Mouse (Mus musculus) mouse embryonic stem cell (cell line): ENCODE results near the gene Klhl3.

ENCODE experiments used
- in situ Hi-C, 2 experiments: fragments of 300-500 bp; cut with MboI; formaldehyde crosslinking; loops; 1 replicate in 1 of 2; 3 replicates in 1 of 2; pipeline ENCODE4 v1.14.3; 2019 to 2020; ENCODE audit warnings: low sequenced_read_pairs in 2 of 2, low pct_unique_long_range_greater_than_20kb in 1 of 2, mixed read lengths in 1 of 2; ENCODE audit not compliant: unreplicated experiment in 1 of 2

Gene Klhl3

GRCm38 (mm10) chr13:58043278-58043677, 70.1 kb downstream of the Klhl3 start:
- in situ Hi-C loops: no loop called here

GRCm38 (mm10) chr13:58040112-58040511, 73.3 kb downstream of the Klhl3 start:
- in situ Hi-C loops: no loop called here

DNA sequence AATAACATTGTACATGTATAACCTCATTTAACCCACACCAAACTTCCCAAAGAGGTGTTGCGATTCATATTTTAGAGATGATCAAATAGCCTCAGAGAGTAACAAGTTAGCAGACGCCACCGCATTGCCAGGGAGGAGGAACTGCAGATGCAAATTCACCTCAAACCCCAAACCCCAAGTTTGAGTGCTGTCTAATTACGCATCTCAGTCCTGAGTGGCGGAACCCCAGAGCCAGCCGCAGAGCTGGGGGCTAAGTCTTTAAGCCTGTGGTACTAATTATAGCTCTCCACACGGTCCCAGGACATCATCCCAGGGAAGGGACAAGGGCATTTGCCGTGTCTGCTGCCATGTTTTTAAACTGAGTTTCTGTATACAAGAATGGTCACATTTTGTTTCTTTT, 75.9 kb downstream of the Klhl3 start:
- in situ Hi-C loops: no loop called here

- in situ Hi-C loops: no loop called here
Measured at GRCm38 (mm10) chr13:58035470-58036156, 77.8 kb downstream of the Klhl3 start.

- in situ Hi-C loops: no loop called here
Measured at GRCm38 (mm10) chr13:58034985-58035384, 78.4 kb downstream of the Klhl3 start.

DNA sequence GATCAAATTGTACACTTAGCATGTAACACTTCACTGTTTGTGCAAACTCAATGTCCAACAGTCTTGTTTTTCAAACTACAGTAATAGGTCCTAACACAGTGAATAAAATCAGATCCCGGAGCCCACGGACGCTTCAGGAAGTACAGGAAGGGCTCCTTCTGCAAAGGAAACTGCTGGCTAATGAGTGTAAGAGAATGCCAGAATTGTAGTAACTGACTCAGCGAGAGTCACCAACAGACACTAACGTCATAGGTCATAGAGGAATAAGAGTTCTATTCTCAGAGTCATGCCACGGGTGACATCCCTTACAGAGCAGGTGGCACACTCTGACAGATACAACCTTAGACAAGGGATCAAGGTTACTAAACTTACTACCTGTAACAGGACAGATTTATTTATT, 78.9 kb downstream of the Klhl3 start:
- in situ Hi-C loops: no loop called here

DNA sequence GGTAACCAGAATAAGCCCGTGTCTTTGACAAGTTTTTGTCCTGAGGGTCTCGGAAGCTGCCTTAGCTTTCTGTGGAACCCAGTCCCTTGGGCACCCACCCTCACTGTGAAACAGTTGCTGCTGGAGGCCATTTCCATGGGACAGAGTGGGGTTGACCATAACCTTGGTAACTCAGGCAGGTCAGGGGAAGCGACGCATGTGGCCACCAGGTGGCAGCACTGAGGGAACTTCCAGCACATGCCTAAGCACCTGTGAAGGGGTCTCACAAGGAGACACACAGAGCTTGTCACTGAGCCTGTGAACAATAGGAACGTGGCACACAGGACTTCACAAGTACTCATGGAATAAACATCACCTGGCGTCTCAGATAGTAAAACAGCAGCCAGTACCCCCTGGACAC, 81.6 kb downstream of the Klhl3 start:
- in situ Hi-C loops: no loop called here

DNA sequence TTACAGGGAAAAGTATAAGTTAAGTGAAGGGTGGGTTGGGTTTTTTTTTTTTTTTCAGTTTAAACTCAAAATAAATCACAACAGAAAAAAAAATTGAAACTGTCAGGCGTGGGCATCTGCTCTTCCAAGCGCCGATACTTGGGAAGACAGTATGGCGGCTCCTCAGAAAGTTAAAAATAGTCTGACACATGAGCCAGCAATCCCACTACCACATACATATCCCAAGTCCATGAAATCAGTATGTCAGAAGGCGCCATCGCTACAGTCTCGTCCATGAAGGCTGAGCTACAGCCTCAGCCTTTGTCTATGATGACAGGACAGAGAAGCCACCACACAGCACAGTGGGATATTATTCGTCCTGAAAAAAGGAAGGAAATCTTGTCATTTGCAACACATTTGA, 86.3 kb downstream of the Klhl3 start:
- in situ Hi-C loops: no loop called here

- in situ Hi-C loops: no loop called here
Measured at GRCm38 (mm10) chr13:58025701-58026414, 87.5 kb downstream of the Klhl3 start.

DNA sequence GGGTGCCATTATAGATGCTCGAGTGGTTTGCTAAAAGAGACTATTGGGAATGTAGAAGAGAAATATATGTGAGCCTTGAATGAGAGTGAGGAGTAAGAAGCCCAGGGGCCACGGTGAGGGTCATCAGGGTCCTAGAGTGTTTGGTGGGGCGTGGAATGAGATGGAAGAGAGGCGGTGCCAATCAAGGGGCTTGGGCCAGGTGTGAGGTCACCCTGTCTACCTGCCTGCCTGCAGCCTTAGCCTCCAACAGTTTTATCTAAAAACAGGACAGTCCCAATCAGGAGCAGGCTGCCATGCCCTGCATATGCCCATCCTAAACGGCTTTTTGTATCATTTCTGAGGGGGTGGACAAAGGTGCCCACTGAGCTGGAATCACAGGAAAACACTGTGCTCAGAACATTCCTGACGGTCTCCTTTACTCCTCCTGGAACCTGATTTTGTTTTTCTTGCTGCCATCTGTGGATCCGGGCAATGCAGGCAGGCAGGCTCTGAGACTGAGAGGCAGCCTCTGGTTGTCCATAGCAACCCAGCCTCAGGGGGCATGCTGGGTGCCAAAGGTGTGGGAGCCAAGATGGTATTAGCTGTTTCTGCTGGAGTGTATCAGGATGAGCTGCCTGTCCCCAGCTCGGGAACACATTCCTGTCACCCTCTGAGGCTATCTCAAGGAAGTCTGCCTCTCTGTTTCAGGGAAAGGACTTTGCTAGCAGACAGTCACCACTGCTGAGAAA, 89.5 kb downstream of the Klhl3 start:
- in situ Hi-C loops: no loop called here

DNA sequence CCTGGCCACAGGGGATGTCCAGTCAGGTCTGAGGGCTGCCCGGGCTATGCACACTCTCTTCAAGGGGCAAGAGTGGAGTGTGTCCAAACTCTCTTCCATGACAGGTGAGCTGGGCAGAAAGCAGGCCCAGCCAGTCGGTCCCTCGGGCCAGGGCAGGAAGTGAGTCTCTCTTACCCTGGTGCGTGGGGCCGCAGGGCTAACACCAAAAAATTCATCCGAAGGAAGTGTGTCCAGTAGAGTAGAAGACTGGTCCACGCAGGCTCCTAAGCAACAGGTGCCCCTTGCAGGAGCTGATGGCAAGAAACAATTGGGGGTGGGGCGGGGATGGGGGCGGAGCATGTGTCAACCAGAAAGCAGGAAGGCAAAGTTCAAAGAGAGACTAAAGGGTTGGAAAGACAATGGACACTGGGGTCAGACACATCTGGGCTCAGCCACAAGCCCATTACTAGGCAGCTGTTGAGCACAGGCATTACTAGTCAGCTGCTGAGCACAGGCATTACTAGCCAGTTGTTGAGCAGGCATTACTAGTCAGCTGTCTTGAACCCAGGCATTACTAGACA, 90.3 kb downstream of the Klhl3 start:
- in situ Hi-C loops: no loop called here

GRCm38 (mm10) chr13:58020428-58020827, 93.0 kb downstream of the Klhl3 start:
- in situ Hi-C loops: no loop called here

DNA sequence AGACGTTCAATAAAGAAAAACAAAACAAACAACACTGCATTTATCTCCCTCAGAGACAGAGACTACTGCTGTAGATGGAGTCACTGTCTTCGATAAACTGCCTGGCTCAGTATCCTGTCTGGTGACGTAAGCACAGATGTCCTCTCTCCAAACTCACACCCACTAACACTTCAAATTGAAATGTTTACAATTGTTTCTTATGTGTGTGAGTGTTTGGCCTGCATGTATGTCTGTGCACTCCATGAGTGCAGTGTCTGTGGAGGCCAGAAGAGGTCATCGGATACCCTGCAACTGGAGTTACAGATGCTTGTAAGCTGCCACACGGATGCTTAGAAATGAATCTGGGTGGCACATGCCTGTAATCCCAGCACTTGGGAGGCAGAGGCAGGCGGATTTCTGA, 96.1 kb downstream of the Klhl3 start:
- in situ Hi-C loops: loop anchor here in 1 of 2 experiments (10.0 kb wide), 1 partner anchor 98 kb away; the partner anchor contains the start of gene Klhl3

- in situ Hi-C loops: loop anchor here in 1 of 2 experiments (10.0 kb wide), 1 partner anchor 103 kb away; the partner anchor contains the start of gene Klhl3
Measured at GRCm38 (mm10) chr13:58012067-58012925, 101.1 kb downstream of the Klhl3 start.

- in situ Hi-C loops: loop anchor here in 1 of 2 experiments (10.0 kb wide), 1 partner anchor 103 kb away; the partner anchor contains the start of gene Klhl3
Measured at GRCm38 (mm10) chr13:58011526-58011925, 101.9 kb downstream of the Klhl3 start.

GRCm38 (mm10) chr13:58010416-58010815, 103.0 kb downstream of the Klhl3 start:
- in situ Hi-C loops: loop anchor here in 1 of 2 experiments (10.0 kb wide), 1 partner anchor 104 kb away; the partner anchor contains the start of gene Klhl3

DNA sequence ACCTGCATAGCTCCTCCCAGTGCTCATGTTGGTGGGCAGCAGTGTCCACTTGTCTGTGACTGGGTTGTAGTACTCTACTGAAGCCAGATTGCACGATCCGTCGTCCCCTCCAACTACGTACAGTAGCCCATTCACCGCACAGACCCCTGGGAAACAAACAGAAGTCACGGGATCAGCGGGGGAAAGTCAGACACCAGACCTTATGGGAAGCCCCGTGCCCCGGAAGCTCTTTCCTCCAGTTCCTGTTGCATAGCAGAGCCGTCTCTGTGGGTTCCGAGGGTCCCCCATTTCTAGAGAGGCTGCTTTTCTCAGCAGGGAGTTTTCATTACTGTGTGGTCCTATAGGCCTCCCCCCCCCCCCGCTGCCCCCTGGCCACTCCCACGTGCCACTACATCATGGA, 104.1 kb downstream of the Klhl3 start:
- in situ Hi-C loops: no loop called here

GRCm38 (mm10) chr13:58008038-58008364, 105.4 kb downstream of the Klhl3 start:
- in situ Hi-C loops: no loop called here
